Mouse (Mus musculus): Measurements from ENCODE around the gene Ubap2.

Ubap2 gene

DNA sequence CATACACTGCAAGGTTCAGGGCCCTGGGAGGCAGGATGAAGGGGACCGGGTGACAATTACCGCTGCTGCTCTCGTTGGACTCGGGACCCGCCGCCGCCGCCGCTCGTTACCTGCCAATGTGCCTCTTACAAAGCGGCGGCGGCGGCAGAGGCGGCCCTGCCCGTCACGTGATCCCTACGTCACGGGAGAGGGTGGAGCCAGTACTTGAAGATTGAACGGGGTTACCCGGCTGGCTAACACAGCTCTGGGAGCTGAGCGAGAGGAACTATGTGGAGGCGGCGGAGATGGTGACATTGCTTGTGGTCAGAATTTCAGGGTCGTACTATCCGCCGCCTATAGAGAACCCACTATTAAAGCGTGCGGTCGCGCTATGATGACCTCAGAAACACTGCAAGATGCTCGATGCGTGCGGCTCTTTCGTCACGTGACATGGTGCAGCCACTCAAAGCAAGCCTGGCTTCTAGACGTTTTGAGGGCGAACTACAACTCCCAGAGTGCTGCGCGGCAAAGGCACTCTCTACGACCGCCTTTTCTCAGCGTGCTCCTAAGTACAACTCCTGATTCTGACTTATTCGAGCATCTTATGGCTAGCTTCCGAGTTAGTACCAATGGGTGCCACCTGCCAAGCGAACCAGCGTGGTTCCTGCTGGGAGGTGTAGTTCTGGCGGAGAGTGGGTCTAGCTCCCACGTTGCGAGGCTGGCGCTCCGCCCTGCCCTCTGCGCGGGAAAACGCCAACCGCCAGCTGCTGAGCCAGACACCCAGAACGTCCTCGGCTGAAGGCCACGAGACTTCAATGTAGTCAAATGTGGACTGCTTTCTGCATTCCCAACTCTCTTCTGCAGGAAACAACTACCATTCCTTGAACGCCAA is at the start of gene Ubap2:
Ubap2 (minus strand) TSS at position 165 of the 871 bp plus-strand sequence.
- peak; percentile 94 for DNase-seq

DNA sequence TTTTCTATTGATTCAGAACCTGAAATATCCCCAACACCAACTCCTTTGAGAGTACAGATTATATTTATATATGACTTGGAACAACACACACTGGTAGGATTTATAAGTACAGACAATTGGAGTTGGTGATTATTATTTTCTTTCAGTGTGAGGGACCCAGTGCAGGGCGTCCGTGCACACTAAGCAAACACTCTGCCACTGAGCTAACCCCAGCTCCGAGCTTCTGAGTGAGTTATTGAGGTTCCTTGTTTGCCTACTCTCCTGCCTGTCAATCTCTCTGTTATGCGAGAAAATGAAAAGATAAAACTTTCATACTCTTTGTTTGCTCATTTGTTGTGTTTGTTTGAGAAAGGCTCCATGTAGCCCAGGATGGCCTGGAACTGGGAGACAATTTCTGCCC is 46.0 kb upstream of the Ubap2 start:
- no peak for DNase-seq

DNA sequence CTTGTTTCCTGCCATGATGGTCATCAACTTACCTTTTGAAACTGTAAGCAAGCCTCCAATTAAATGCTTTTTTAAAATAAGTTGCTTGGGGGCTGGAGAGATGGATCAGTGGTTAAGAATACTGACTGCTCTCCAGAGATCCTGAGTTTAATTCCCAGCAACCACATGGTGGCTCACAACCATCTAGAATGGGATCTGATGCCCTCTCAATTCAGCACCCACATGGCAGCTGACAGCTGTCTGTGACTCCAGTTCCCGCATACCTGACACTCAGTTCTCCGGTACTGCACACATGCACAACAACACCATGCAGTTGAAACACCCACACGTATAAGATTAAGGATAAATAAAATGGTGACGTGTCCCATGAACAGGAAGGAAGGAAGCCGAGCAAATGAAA is 43.3 kb upstream of the Ubap2 start:
- no peak for DNase-seq

DNA sequence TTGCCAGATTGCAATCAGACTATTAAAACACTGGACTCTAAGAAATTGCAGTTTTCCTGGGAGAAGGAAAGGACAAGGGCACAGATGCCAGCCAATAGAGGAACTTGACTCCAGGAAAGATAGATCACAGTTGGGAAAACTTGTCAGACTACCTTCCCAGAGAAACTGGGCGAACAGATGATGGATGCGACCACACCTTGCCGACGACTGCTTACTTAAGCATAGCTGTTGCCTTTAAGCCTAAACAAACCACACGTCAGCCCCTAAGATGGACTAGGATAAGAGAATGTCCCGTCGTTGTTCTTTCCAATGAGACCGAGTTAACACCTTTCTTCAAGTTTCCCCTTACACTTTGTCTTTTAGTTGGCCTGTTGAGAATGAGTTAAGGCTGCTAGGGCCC is 40.2 kb upstream of the Ubap2 start:
- no peak for DNase-seq

DNA sequence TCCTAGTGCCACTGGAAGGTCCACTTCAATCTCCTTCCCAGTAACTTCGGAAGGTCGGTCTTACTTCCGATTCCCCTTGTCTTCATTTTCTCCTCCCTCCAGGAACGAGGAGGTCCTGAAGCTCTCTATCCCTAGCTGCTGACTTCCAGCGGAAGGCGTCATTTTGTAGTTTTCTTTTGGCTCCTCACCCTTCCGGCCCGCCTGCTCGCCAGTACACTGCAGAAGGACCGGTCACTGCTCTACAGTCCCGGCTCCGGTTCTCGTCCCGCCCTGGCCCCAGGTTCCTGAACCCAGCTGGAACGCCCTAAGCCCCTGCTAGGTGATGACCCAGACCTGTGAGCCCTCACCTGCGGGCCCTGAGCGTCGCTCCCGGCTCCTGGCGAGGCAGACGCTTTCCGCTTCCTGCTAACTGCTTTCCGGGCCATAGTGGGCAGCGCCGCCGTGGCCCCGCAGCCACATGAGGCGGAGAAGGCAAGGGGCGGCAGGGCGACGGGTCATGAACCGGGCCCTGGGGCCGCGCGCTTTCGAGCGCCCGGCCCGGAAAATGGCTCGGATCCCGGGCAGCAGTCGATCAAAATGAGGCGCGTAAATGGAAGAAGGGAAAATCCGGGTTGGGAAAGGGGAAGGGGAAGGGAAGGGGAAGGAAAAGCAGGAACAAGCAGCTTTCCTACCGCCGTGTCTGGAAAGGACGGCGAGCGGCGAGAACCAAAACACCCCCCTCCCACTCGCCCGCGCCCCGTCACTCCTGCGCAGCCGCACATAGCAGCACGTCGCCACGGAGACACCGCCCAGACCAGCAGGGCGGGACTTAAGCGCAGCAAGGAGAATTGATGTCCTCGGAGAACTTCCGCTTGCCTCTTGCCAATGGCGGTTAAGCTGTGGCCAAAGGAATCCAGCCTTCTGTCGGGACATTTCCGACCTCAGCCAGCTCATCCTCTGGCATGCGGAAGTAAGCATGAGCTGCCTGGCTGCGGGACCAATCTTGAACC is 39.5 kb upstream of the Ubap2 start, which contains the start of gene Dcaf12:
Dcaf12 (minus strand) TSS at position 749 of the 989 bp plus-strand sequence.
- peak; percentile 92 for DNase-seq

DNA sequence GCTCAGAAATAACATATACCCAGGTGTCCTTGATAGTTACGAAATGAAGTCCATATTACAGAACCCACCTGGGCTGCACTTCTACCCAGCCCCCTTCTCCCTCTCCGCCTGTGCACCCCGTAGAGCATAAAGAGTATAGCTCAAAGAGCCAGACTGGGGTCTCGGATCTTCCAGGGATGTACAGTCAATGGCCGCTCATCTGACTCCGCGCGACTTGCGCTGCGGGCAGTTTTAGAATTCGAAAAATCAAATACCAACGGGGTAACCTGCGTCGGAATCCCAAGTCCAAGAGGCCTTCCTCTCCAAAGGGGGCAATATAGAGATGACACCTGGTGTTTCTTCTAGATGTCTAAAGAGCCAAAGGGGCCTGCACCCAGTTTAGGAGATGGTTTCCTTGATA is 38.8 kb upstream of the Ubap2 start:
- DNase-seq, result no peak

DNA sequence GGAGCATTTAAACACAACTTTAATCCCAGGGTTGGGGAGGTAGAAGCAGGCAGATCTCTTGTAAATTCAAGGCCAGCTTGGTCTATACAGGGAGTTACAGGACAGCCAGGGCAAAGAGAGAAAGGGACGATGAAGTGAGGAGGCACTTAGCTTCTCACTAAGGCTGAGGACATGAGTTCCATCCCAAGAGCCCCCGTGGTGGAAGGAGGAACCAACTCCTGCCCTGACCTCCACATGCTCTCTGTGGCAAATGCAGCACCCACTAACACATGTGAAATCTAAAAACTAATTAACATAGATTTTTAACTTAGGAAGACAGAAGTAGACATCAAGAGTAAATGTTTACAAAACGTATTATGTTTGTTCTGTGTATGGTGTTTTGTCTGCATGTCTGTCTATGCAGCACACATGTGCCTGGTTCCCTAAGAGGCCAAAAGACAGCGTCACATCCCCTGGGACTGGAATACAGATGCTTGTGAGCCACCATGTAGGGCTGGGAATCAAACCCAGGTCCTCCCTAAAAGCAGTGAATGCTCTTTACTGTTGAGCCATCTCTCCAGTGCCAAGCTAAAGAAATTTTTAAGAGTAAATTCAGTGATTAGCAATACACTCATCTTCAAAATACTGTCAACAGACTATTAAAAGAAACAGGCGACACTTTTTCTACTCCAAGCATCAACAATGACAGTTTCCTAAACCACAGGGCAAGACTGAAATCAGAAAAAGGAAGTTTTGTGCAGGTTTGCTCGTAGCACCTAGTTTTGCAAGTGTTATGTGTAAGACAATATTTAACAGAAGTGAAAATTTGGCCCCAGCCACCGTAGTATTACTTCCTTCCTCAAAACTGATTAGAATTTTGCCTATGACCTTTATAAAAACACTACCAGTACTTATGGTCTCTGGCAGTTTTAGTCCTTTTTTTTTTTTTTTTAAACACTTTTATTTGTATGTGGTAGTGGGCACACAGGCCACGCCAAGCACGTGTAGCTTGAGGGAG is 35.9 kb upstream of the Ubap2 start:
- no peak for DNase-seq

DNA sequence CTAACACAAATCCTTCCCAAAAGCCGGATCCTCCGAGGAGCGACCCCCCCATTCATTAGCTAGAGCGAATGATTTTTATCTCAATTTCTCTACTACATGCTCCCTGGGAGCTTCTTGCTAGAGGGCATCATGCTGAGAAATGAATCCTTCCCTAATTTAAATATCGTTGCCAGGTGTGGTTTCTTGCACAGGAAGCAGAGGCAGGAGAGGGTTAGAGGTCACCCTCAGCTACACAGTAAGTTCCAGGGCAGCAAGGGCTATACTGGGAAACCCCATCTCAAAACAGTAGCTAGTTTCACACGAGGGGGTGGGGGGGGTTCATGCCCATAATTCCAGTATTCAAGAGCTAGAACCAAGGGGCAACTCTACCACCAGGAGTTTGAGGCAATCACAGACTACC is 32.5 kb upstream of the Ubap2 start:
- no peak for DNase-seq

DNA sequence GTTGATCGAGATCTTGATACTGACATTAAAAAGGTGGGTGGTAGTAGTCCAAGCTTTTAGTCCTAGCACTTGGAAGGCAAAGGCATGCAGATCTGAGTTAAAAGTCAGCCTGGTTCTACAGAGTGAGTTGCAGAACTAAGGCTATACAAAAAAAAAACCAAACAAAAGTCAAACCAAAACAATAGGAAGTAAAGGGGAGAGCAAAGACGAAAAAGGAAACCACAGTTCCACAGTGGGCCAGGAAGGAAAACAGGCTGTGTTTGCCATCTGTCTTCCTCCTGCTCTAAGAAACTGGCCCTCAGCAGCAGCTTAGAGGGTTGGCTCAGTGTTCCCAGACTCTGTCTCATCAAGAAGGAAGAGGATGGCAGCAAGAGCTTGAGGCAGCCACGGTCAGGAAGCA is 29.4 kb upstream of the Ubap2 start:
- DNase-seq, result no peak

DNA sequence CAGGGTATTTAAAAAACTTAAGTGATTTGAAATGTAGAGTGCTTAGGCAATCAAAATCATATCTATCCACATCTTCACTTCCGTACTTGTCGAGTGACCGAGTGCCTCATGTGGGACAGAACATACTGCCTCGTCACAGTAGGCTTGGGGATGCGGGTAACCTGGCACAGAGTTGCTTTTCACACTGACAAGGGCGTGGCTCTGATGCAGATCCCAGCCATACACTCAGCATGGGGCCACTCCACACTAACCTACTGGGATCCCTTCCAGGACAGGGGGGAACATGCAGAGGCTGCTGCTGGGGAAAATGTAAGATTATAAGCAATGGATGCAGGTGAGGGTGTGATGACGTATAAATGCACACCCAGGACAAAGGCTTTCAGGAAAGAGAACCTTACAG is 28.7 kb upstream of the Ubap2 start:
- no peak for DNase-seq

DNA sequence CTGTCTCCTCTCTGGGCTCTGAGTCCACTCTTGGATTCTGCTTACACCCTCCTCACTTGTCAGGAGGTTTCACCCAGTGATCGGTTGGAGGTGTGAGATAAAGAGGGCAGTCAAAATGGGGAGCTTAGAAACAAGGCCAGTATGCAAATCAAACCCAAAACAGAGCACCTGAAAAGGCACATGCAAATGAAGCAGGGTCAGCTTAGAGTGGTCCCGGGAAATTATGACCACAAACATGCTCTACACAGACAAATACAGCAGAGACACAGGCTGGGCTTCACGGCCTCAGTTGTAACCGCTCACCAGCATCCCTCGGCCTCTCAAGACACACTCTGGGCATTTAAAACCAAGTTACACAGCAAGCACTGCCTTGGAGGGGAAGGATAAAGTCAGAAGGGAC is 24.0 kb upstream of the Ubap2 start:
- DNase-seq, result no peak

DNA sequence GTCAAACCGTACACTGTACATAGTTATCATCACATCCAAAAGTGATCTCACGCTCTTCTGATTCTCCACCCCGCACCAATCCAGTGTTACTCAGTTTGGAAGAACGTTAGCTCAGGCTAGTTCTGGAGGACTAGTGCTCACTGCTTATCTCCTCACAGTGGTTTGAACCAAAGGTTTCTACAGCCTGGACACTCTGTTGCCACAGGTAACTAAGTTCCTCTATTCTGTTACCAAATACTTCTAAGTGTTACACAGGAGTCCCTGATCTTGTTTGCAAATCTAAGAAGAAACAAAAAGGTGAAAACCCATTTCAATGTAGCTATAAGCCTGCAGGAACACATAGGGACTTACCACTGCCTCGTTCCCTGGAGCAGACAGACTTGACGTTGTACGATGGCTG is 21.0 kb upstream of the Ubap2 start:
- DNase-seq, result no peak

DNA sequence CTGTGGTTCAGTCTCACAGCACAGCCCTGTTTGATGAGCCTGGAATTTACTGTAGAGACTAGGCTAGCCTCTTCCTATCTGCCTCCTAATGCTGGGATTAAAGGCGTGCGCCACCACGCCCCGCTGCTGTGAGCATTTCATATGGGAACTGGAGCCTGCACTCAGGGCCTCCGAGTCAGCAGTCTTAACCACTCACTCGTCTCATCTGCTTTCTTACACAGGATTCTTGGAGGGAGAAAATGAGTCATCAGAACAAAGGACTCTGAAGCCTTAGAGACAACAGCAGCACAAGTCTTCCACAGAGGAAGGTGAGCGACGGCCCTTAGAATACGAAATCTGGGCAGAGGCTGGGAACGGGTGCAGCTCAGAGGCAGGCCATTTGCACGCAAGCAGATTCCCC is 20.6 kb upstream of the Ubap2 start:
- no peak for DNase-seq

DNA sequence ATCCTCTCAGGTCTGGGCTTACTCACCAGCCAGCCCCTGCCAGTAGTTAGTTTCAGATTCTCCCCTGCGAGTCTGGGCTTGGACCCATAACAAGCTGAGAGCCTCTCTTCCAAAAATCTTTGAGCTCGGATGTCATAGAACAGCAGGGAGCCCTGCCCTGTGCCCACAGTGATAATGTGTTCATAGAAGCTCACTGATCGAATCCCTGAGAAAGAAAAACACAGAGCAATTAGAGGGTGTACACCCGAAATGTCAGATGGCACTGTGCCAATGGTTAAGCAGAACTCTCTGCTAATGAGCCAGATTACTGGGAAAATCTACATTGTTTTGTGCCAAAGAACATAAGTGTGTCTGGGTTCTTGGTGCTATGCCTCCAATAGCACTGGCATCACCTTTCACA is 19.0 kb upstream of the Ubap2 start:
- no peak for DNase-seq

DNA sequence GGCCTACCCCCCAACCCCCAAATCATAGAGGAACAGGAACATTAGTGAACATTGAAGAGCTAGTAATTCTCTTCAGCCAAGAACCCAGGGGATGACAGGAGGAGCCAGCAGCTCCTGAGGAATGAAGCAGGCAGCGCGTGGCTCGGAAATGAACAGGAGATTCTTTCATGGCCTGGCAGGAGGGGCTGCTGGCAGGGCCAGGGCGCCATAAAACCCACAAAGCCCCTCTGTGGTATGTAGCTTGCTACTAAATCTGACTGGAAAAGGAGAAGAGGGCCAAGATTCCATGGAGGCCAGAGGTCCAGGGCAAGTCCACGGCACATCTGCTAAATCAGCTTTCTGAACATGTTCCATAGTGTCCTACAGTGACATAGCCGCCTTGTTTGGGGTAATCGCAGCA is 14.9 kb upstream of the Ubap2 start:
- DNase-seq, result peak; percentile 8

DNA sequence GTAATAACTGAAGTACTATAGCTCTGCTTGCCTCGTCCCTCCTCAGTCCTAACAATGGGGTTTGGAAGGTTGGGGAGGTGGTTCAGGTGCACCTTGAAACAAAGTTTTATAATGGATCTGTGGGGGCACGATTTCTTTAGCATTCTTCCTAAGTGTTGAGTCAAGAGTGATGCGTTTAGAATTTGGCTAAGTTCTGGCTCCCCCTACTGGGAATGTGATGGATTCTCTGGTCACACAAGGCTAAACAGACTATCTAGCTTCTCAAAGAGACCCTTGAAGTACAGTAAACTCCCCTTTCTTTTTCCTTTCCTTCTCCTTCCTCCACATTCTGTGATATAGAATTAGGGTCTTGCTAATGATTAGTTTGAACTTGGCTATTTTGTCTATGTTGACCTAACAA is 11.5 kb upstream of the Ubap2 start:
- DNase-seq, result no peak

DNA sequence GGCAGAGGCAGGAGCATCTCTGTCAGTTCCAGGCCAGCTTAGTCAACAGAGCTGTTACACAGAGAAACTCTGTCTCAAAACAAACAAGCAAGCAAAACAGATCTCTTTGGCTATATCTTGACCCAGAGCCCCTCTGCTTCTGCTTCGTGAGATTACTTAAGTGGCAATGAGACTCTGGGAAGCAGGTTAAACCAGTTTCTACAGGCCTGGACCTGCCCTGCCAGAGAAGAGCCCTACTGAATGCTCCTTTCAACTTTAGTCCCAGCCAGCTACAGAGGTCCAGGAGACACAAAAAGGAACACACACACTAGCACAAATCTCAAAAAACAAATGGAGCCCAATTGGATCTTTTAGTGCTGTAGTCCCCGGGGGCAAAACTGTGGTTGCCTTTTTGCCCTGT is 9.1 kb upstream of the Ubap2 start:
- no peak for DNase-seq

DNA sequence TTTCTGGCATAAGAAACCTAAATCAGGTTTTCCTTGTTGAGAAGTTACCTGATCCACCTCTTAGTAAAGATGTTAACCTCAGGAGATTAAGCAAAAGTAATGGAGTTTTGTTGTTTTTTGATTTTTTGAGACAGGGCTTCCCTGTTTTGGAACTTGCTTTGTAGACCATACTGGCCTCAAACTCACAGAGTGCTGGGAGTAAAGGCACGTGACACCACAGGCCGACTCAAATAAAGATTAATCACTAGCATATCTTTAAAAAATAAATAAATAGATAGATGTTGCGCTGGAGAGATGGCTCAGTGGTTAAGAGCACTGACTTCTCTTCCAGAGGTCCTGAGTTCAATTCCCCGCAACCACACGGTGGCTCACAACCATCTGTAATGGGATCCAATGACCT is 983 bp upstream of the Ubap2 start:
- no peak for DNase-seq

DNA sequence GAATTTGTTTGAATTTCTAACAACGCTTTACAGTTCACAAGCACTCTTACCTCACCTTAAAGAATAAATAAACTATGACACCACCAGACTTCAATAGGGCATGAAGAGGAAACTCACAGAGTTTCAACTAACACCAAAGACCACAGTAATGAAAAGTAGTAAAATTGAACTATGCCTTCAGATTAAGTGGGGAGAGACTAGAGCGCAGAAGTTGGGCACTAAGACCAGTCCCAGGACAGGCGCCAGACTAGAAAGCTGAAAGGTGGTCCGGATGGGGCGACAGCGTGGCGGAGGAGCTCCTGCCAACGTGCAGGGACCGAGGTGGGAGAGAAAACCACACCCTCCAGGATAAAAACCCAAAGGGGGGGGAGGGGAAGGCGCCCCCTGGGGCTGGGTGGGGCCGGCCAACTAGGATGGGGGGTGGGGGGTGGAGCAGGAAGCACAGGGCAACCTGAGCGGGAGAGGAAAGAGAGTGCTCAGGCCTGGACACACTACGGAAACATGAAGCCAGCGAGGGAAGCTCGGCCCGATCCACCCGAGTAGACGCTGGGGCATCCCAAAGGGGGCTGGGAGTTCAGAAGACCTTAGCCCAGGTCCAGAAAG is 466 bp downstream of the Ubap2 start:
- DNase-seq, result no peak

DNA sequence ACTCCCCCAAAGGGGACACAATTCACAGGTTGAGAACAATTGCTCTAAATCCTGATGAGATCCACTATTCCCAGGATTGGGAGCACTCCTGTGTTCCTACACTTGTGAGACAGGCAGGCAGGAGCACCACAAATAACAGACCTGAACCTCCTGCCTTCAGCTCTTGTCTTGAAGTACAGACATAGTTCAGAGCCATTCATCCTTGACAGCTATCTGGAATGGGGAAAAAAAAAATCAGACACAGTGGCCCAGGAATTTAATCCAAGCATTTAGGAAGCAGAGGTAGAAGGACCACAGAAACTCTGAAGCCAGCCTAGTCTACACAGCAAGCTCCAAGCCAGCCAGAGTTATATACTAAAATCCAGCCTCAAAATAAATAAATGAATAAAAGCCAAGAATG is 6.8 kb downstream of the Ubap2 start:
- no peak for DNase-seq

DNA sequence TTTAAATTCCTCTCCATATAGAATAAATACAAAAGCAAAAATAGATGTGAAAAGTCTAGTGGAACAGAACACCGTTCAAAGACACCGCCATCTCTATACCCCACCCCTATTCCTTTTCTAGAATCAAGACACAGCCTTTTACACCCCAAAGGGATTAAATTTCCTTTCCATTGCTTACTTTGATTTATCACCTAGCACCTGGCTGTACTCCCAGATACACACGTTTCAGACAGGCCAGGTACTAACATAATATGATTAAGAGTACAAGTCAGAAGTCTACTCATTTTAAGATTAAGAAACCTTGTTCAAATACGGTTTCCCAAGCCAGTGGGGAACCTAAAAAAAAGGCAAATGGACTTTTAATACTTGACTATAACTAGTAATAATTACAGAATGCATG is 8.6 kb downstream of the Ubap2 start:
- DNase-seq, result no peak

DNA sequence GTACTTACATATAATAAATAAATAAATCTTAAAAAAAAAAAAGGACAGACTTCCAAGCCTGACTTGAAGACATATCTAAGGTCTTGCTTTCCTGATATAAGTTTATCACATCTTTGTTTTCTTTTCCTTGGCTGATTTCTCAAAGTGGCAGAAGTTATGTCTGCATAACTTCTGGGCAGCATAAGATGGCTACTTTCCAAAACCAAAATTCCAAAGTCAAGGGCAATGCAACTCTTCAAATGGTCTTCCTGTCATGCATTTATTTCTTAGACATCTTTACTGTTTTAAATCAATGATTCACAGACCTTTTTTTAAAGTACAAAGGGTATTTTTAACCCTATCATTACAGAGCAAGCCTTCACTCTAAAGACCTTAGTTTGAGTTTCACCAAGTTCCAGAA is 14.3 kb downstream of the Ubap2 start:
- no peak for DNase-seq
